Mouse (Mus musculus): ENCODE measurements around the gene Mobp.

Mobp gene

GRCm38 (mm10) chr9:120149222-120149828 is at the start of gene Mobp:
Mobp (plus strand) TSS chr9:120149707.
- CTCF ChIA-PET = interaction anchor here in 2 of 4 experiments (0.6 to 1.7 kb wide), 13 partner anchors 9 to 722 kb away, joined by 3 to 14 read pairs (median 3); no protein-coding TSS in a partner anchor
- POLR2A ChIA-PET = interaction anchor here (0.5 to 18.8 kb wide), 56 partner anchors 8 to 1187 kb away, joined by 3 to 452 read pairs (median 4); partner anchors contain the start of genes Rpsa (in 4 of the 4), Csrnp1 (in 2 of the 4), Rpl14 (in 1 of the 4) and Slc25a38 (in 1 of the 4)

- POLR2A ChIA-PET = interaction anchor here in 1 of 4 experiments (0.6 to 4.7 kb wide), 5 partner anchors 9 to 474 kb away, joined by 3 to 26 read pairs (median 4); partner anchors contain the start of genes Rpsa and Slc25a38
- CTCF ChIA-PET = interaction anchor here in 1 of 4 experiments (0.7 kb wide), 1 partner anchor 28 kb away, joined by 4 read pairs; no protein-coding TSS in a partner anchor
Observed at GRCm38 (mm10) chr9:120101165-120101564, 48.3 kb upstream of the Mobp start.

GRCm38 (mm10) chr9:120108953-120109352 is 40.6 kb upstream of the Mobp start:
- POLR2A ChIA-PET = interaction anchor here in 3 of 4 experiments (0.5 to 19.0 kb wide), 7 partner anchors 10 to 125 kb away, joined by 3 to 551 read pairs (median 13); partner anchors contain the start of gene Rpsa (in 2 of the 3)
- CTCF ChIA-PET = interaction anchor here in 1 of 4 experiments (1.6 kb wide), 1 partner anchor 136 kb away, joined by 5 read pairs; no protein-coding TSS in a partner anchor

- CTCF ChIA-PET = interaction anchor here in 3 of 4 experiments (0.6 to 1.9 kb wide), 11 partner anchors 12 to 135 kb away, joined by 3 to 10 read pairs (median 3); no protein-coding TSS in a partner anchor
- POLR2A ChIA-PET = interaction anchor here (0.6 to 19.0 kb wide), 32 partner anchors 9 to 462 kb away, joined by 3 to 551 read pairs (median 4); partner anchors contain the start of genes Rpsa (in 4 of the 4), Csrnp1 (in 1 of the 4) and Mobp (in 1 of the 4)
Observed at GRCm38 (mm10) chr9:120110211-120111018, 39.1 kb upstream of the Mobp start, which contains the start of gene Slc25a38. Slc25a38 (plus strand) TSS chr9:120110374.

GRCm38 (mm10) chr9:120111156-120111945 is 38.2 kb upstream of the Mobp start:
- ChIA-PET POLR2A (interaction anchor here (0.6 to 19.0 kb wide), 27 partner anchors 9 to 461 kb away, joined by 3 to 551 read pairs (median 4); partner anchors contain the start of genes Rpsa (in 4 of the 4), Csrnp1 (in 1 of the 4) and Mobp (in 1 of the 4)), CTCF (interaction anchor here in 3 of 4 experiments (0.6 to 1.9 kb wide), 9 partner anchors 13 to 180 kb away, joined by 3 to 10 read pairs (median 4); no protein-coding TSS in a partner anchor)

- ChIA-PET CTCF (interaction anchor here in 1 of 4 experiments (0.6 kb wide), 1 partner anchor 90 kb away, joined by 3 read pairs; no protein-coding TSS in a partner anchor), POLR2A (interaction anchor here in 3 of 4 experiments (0.7 to 19.0 kb wide), 6 partner anchors 14 to 90 kb away, joined by 3 to 551 read pairs (median 4); partner anchors contain the start of gene Rpsa (in 3 of the 3))
Observed at GRCm38 (mm10) chr9:120112472-120112871, 37.0 kb upstream of the Mobp start.

- CTCF ChIA-PET = interaction anchor here in 3 of 4 experiments (0.6 to 1.0 kb wide), 4 partner anchors 9 to 1592 kb away, joined by 3 to 9 read pairs (median 4); partner anchors contain the start of gene Sec22c (in 1 of the 3)
- POLR2A ChIA-PET = interaction anchor here (0.6 to 19.0 kb wide), 8 partner anchors 10 to 947 kb away, joined by 3 to 551 read pairs (median 5); partner anchors contain the start of gene Rpsa (in 3 of the 4)
Observed at GRCm38 (mm10) chr9:120113456-120113855, 36.1 kb upstream of the Mobp start.

- ChIA-PET CTCF (interaction anchor here in 3 of 4 experiments (0.5 to 1.0 kb wide), 8 partner anchors 8 to 1969 kb away, joined by 3 to 9 read pairs (median 4); partner anchors contain the start of gene Sec22c (in 1 of the 3)), POLR2A (interaction anchor here in 3 of 4 experiments (0.6 to 19.0 kb wide), 9 partner anchors 10 to 59 kb away, joined by 3 to 551 read pairs (median 4); partner anchors contain the start of gene Rpsa (in 3 of the 3))
Observed at GRCm38 (mm10) chr9:120114051-120114788, 35.3 kb upstream of the Mobp start.

GRCm38 (mm10) chr9:120114789-120115151 is 34.7 kb upstream of the Mobp start:
- POLR2A ChIA-PET = interaction anchor here in 3 of 4 experiments (0.6 to 19.0 kb wide), 5 partner anchors 13 to 59 kb away, joined by 3 to 551 read pairs (median 8); partner anchors contain the start of gene Rpsa (in 3 of the 3)
- CTCF ChIA-PET = interaction anchor here in 3 of 4 experiments (0.5 to 0.9 kb wide), 4 partner anchors 23 to 109 kb away, joined by 3 to 4 read pairs (median 3); no protein-coding TSS in a partner anchor

- ChIA-PET CTCF (interaction anchor here in 3 of 4 experiments (0.9 to 1.7 kb wide), 7 partner anchors 11 to 142 kb away, joined by 3 to 6 read pairs (median 3); no protein-coding TSS in a partner anchor), POLR2A (interaction anchor here (0.5 to 19.0 kb wide), 16 partner anchors 10 to 181 kb away, joined by 3 to 551 read pairs (median 4); partner anchors contain the start of genes Rpsa (in 4 of the 4) and Mobp (in 1 of the 4))
Observed at GRCm38 (mm10) chr9:120115580-120115979, 33.9 kb upstream of the Mobp start.

- POLR2A ChIA-PET = interaction anchor here (0.6 to 19.0 kb wide), 15 partner anchors 11 to 180 kb away, joined by 3 to 551 read pairs (median 4); partner anchors contain the start of genes Rpsa (in 4 of the 4) and Mobp (in 1 of the 4)
- CTCF ChIA-PET = interaction anchor here in 3 of 4 experiments (1.0 to 1.7 kb wide), 6 partner anchors 10 to 142 kb away, joined by 3 to 6 read pairs (median 4); no protein-coding TSS in a partner anchor
Observed at GRCm38 (mm10) chr9:120116184-120116624, 33.3 kb upstream of the Mobp start.

GRCm38 (mm10) chr9:120118212-120118611 is 31.3 kb upstream of the Mobp start:
- CTCF ChIA-PET = no interaction called here
- POLR2A ChIA-PET = interaction anchor here in 3 of 4 experiments (0.5 to 19.0 kb wide), 7 partner anchors 10 to 1071 kb away, joined by 3 to 551 read pairs (median 4); partner anchors contain the start of gene Rpsa (in 2 of the 3)

GRCm38 (mm10) chr9:120120503-120120902 is 29.0 kb upstream of the Mobp start:
- ChIA-PET CTCF (no interaction called here), POLR2A (interaction anchor here in 3 of 4 experiments (0.6 to 19.0 kb wide), 5 partner anchors 3 to 136 kb away, joined by 3 to 551 read pairs (median 29); partner anchors contain the start of genes Slc25a38 (in 2 of the 3), Csrnp1 (in 1 of the 3) and Rpsa (in 1 of the 3))

GRCm38 (mm10) chr9:120126868-120127267 is 22.6 kb upstream of the Mobp start:
- ChIA-PET CTCF (interaction anchor here in 3 of 4 experiments (0.5 to 2.4 kb wide), 7 partner anchors 11 to 168 kb away, joined by 3 to 11 read pairs (median 3); no protein-coding TSS in a partner anchor), POLR2A (interaction anchor here (0.6 to 19.0 kb wide), 123 partner anchors 1 to 1039 kb away, joined by 3 to 551 read pairs (median 4); partner anchors contain the start of genes Mobp (in 4 of the 4), Slc25a38 (in 4 of the 4), Csrnp1 (in 2 of the 4) and Gorasp1 (in 1 of the 4))

All from embryonic stem cell, embryonic (primary cell).